Mouse (Mus musculus) intestine, postnatal 0 days (tissue): ENCODE results near the gene Rcc1. TPM values are rescaled to one million over a fixed set of nuclear protein-coding genes. Genes with fewer than 3 reads are reported as not detected.
A peak's percentile ranks its signal among the peaks of the same experiment; 100 is the strongest.

Experiments used
- ATAC-seq: fragments of 200-750 bp; cut with Nextera tagmentation; 2 replicates; pipeline ENCODE4 v1.8.0; 2017; ENCODE audit warnings: mild to moderate bottlenecking, moderate TSS enrichment, moderate library complexity
- H3K27ac ChIP-seq: fragments of 300-500 bp; sonication (generic); 2 replicates; pipeline ENCODE4 v1.5.1; 2014; ENCODE audit warnings: mild to moderate bottlenecking, low read depth, low read length, moderate library complexity
- H3K27me3 ChIP-seq: fragments of 300-500 bp; sonication (generic); replicated peaks from 2 replicates; pipeline ENCODE4 v1.6.1; 2014; ENCODE audit warnings: low read length, mixed read lengths; ENCODE audit not compliant: control insufficient read depth, insufficient read depth
- H3K36me3 ChIP-seq: fragments of 300-500 bp; sonication (generic); 2 replicates; pipeline ENCODE4 v1.6.1; 2014; ENCODE audit warnings: mild to moderate bottlenecking, moderate library complexity; ENCODE audit not compliant: control insufficient read depth, insufficient read depth
- H3K4me1 ChIP-seq: fragments of 300-500 bp; sonication (generic); replicated peaks from 2 replicates; pipeline ENCODE4 v1.6.1; 2014; ENCODE audit warnings: antibody characterized with exemption, low read length, mixed read lengths; ENCODE audit not compliant: control insufficient read depth, insufficient read depth
- H3K4me2 ChIP-seq: fragments of 300-500 bp; sonication (generic); replicated peaks from 2 replicates; pipeline ENCODE4 v1.6.1; 2014; ENCODE audit warnings: low read depth, mild to moderate bottlenecking, moderate library complexity
- H3K4me3 ChIP-seq: fragments of 300-500 bp; sonication (generic); 2 replicates; pipeline ENCODE4 v1.5.1; 2014; ENCODE audit warnings: low read depth, low read length
- H3K9ac ChIP-seq: fragments of 300-500 bp; sonication (generic); 2 replicates; pipeline ENCODE4 v1.6.1; 2014; ENCODE audit warnings: mild to moderate bottlenecking, low read depth, low read length
- H3K9me3 ChIP-seq: fragments of 300-500 bp; sonication (generic); 2 replicates; pipeline ENCODE4 v1.6.1; 2016; ENCODE audit warnings: mixed run types; ENCODE audit not compliant: control insufficient read depth
- CTCF ChIP-seq: sonication (generic); IDR thresholded peaks from 2 replicates; pipeline ENCODE4 v1.5.1; 2016; ENCODE audit warnings: low read depth, mild to moderate bottlenecking, control low read depth, antibody characterized with exemption, moderate library complexity
- WGBS: fragments of 180-500 bp; shearing (Covaris S2); extraction: QIAGEN DNeasy Blood & Tissue Kit; methylation state at CpG from one replicate; pipeline ENCODE4 v1.1.7; 2014; 5-methylcytosine and 5-hydroxymethylcytosine counted together
- polyA plus RNA-seq: library from polyadenylated mRNA; unstranded; fragments of >200 nt; fragmentation: Nextera tagmentation; extraction: Ambion mirVana; gene quantifications from 2 replicates; pipeline ENCODE4 v1.2.1, GENCODE M21; 2015

Rcc1 gene
- polyA plus RNA-seq, 1 experiment from 2014 or later: 48.7 TPM

DNA sequence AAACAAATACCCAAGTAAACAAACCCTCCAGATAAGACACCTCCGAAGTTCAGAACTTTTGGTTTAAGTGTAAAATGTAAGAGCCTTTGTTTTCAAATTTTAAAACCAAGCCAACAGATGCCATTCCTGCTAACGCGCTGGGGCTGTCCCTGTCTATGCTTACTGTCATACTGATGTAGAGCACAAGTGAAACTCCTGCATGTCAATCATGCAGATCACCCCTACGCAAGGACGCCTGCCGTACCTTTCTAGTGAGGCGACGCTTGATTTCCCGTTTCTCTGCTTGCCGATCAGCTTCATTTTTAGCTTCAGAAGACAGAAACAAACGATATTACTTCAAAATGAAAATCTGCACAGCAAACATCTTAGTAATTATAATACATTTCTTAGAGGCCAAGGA lies 10.1 kb upstream of the Rcc1 start:
- Histone ChIP-seq H3K9ac (no peak overlapping the region), H3K9me3 (no peaks in the 10 kb centered on the region), H3K4me1 (no peaks in the 10 kb centered on the region), H3K4me2 (no peak overlapping the region), H3K36me3 (peaks cover 80% of the 10 kb centered on the region), H3K4me3 (no peak overlapping the region), H3K27ac (no peak overlapping the region), H3K27me3 (no peaks in the 10 kb centered on the region)
- 96% methylated on average over 11 of the region's 11 CpGs for WGBS
- ATAC-seq: no peak
- TF ChIP-seq CTCF: no peak

DNA sequence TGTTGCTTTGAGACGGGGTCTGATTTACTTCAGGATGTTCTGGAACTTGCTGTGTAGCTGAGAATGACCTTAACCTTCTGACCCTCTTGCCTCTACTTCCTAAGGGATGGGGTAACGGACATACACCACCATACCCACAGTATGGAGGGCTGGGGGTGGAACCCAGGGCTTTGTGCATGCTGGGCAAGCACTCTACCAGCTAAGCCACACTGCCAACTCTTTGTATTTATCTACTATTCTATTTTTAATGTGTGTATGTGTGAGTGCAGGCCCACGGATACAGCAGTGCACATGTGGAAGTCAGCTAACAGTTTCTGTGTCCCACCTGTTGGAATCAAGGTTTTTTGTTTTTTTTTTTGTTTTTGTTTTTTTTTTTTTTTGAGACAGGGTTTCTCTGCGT lies 6.1 kb upstream of the Rcc1 start:
- no peaks in the 10 kb centered on the region for H3K27me3 ChIP-seq
- no peak overlapping the region for H3K9ac ChIP-seq
- H3K4me2 ChIP-seq: no peak overlapping the region
- WGBS: 89% methylated on average over 4 of the region's 4 CpGs
- no peak overlapping the region for H3K27ac ChIP-seq
- no peaks in the 10 kb centered on the region for H3K9me3 ChIP-seq
- no peaks in the 10 kb centered on the region for H3K4me1 ChIP-seq
- peaks cover 66% of the 10 kb centered on the region for H3K36me3 ChIP-seq
- no peak for TF ChIP-seq CTCF
- H3K4me3 ChIP-seq: no peak overlapping the region
- ATAC-seq: no peak

DNA sequence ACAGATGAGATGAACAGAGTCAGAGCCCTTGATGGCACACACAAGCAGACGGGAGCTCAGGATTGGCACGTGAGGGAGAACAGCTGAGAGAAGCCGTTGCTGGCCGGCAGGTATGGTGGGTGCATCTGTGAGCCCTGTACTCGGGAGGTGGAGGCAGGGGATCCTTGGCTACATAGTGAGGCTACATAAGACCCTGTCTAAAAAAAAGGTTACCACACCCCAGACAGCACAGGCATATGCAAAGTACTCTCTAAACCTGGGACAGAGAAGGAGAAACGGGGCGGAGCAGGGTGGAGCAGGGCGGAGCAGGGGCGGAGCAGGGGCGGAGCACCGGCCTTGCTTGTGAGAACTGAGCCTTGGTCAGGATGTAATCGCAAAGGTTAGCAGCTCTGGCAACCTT lies 2.8 kb upstream of the Rcc1 start:
- ATAC-seq: peak; percentile 46

DNA sequence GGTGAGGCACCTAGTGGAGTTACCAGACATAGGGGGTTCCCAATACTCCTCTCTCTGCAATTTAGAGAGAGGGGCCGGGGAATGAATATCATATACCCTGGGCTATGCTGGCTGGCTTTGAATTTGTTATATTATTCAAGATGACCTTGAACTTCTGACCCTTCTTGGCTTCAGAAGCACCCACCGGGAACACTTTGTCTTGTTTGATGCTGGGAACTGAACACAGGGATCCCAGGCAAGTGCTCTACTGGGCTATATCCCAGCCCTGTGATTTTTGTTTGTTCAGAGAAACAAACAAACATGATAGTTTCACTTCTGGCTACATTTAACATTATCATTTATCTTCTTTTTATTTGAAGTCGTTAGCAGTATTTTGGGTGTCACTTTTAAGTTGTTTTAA lies 2.0 kb upstream of the Rcc1 start:
- H3K4me2 ChIP-seq: no peak overlapping the region
- H3K9me3 ChIP-seq: no peaks in the 10 kb centered on the region
- no peak overlapping the region for H3K9ac ChIP-seq
- no peak for ATAC-seq
- H3K27me3 ChIP-seq: no peaks in the 10 kb centered on the region
- no peak overlapping the region for H3K27ac ChIP-seq
- no peaks in the 10 kb centered on the region for H3K4me1 ChIP-seq
- WGBS: 92% methylated on average over 3 of the region's 3 CpGs
- TF ChIP-seq CTCF: no peak
- no peak overlapping the region for H3K4me3 ChIP-seq
- H3K36me3 ChIP-seq: peaks cover 40% of the 10 kb centered on the region

More for the DNA sequence above, 2.8 kb upstream of the Rcc1 start:
- TF ChIP-seq CTCF: no peak
- Histone ChIP-seq H3K36me3 (peaks cover 43% of the 10 kb centered on the region), H3K4me1 (no peaks in the 10 kb centered on the region), H3K4me3 (no peak overlapping the region), H3K27ac (no peak overlapping the region), H3K9ac (no peak overlapping the region), H3K4me2 (no peak overlapping the region), H3K27me3 (no peaks in the 10 kb centered on the region), H3K9me3 (no peaks in the 10 kb centered on the region)
- 28% methylated on average over 12 of the region's 12 CpGs for WGBS

DNA sequence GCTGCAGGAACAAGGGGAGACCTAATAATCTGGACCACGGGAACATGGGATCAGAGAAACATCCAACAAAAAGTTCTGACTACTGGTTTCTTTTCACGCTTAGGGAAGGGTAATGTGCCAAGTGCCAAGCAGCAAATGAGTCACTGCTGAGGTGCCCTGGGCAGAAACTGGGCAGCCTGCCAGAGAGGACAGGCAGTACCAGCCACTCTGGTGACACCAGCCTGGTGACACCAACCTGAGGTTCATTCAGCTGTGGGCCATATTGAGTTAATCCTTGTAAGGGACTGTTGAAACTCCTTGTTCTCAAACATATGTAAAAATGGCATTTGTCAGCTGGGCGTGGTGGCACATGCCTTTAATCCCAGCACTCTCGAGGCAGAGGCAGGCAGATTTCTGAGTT lies 1.2 kb upstream of the Rcc1 start:
- no peaks in the 10 kb centered on the region for H3K9me3 ChIP-seq
- no peak overlapping the region for H3K4me3 ChIP-seq
- no peaks in the 10 kb centered on the region for H3K27me3 ChIP-seq
- no peak overlapping the region; the same call in 1 of the 2 replicates for H3K27ac ChIP-seq
- H3K36me3 ChIP-seq: peaks cover 31% of the 10 kb centered on the region
- ATAC-seq: peak; percentile 39; the same call in 1 of the 2 replicates
- no peaks in the 10 kb centered on the region for H3K4me1 ChIP-seq
- no peak for TF ChIP-seq CTCF
- no peak overlapping the region for H3K4me2 ChIP-seq
- no peak overlapping the region for H3K9ac ChIP-seq
- 69% methylated on average over 4 of the region's 4 CpGs for WGBS

DNA sequence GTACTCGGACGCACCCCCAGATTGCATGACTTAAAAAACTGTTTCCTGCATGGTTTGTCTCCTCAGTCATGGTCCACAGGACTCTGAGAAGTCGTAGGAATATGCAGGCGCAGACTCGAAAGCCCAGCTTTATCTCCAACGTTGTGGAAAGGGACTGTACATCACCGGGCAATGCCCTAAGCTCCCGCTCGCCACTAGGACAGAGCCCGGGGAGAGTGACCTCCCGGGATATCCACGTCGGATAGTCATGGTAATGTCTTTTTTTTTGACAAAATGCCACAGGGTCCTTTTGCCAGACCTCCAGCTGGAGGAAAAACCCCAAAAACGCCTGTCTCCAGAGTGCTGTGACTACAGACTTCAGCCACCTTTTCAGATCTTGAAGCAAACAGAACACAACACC lies 666 bp downstream of the Rcc1 start:
- Histone ChIP-seq H3K4me2 (peak overlapping the region; percentile 70), H3K4me1 (no peaks in the 10 kb centered on the region), H3K36me3 (peaks cover 15% of the 10 kb centered on the region), H3K27me3 (no peaks in the 10 kb centered on the region), H3K27ac (peak overlapping the region; percentile 92), H3K9me3 (no peaks in the 10 kb centered on the region), H3K9ac (peak overlapping the region; percentile 76), H3K4me3 (peak overlapping the region; percentile 64)
- no peak; the same call in none of the 2 replicates for TF ChIP-seq CTCF
- no peak for ATAC-seq
- WGBS: under 1% methylated on average over 14 of the region's 14 CpGs

DNA sequence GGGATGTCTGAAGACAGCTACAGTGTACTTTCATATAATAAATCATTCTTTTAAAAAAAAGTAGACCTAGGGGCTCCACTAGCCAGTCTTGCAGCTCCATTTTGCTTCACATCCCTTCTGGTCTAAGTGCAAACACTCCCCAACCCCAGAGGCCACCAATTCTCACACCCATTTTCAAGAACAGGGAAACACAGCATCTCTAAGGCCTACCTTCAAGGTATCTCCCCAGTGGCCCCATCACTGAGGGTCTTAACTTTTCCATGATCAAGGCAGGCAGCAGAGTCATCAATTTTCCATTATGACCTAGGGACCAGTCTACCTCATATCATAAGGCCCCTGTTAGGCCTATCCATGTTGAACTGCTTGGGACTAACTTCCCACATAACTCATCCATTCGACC lies 2.0 kb downstream of the Rcc1 start:
- peak overlapping the region; percentile 70 for H3K4me2 ChIP-seq
- H3K9ac ChIP-seq: no peak overlapping the region
- no peak overlapping the region for H3K27ac ChIP-seq
- H3K27me3 ChIP-seq: no peaks in the 10 kb centered on the region
- no peak for ATAC-seq
- no peak overlapping the region for H3K4me3 ChIP-seq
- H3K4me1 ChIP-seq: no peaks in the 10 kb centered on the region
- H3K9me3 ChIP-seq: no peaks in the 10 kb centered on the region
- 12% methylated on average over 1 of the region's 1 CpGs for WGBS
- 0 out of 2 replicates have a peak, but pooled peaks cover 4% of the 10 kb centered on the region for H3K36me3 ChIP-seq
- no peak for TF ChIP-seq CTCF
